Mouse (Mus musculus) MEL-GATA-1-ER (cell line): Measurements from ENCODE around the gene Pgam2.

ENCODE experiments used
- DNase-seq: peaks from one replicate; pipeline ENCODE4 v3.0.0-alpha.2; 2012; ENCODE audit warnings: low read depth; ENCODE audit errors: extremely low read depth

Pgam2 gene

DNA sequence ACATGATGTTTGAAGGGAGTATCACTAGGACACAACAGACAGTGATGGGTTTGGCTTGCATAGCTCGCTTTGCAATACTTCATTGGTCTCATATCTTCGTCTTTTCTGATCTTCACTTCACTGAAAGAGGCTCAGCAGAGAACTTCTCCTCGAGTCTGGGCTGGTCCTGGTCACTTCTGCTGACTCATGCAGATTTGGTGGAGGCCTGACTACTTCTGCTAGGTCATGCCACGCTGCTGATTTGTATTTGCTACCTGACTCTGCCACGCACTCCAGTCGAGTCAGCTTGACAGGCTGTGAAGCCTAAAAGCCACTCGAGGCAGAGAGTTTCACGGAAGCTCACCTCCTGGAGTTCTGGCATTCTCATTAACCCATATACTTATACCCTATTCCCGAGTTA lies 4.4 kb upstream of the Pgam2 start:
- DNase-seq = no peak

DNA sequence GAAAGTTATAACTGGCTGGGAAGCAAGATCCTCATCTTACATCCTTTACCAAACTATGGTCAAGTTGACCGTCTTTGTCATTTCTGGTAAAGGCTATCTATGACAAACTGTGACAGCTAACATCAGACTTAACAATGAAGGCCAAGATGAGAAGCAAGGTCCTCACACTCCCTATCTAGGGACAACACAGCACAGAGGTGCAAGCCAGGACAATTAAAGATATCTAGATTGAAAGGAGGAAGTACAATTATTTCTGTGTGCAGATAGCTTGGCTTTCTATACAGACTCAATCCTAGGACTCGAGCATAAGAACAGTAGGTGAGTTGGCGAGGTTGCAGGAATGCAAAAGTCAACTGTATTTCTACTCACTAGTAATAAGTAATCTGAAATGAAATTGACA lies 2.2 kb upstream of the Pgam2 start:
- DNase-seq = peak; percentile 63

DNA sequence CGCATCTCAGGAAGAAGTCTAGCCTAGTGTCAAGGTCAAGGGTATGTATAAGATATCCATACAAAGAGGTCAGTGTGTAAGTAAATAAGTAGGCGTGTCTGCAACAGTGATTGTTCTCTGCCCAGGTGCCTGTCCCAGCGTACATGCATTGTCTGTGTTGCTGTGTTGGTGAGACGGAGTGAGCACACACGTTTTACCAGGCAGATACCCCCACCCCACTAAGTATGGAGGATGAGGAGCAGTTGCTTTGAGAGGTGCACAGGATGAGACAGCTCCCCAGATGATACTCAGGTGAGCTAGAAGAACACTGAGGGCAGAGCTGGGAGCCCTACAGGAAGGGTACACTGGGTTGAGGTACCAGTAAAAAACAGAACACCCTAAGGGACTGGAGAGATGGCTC lies 641 bp upstream of the Pgam2 start:
- DNase-seq = no peak

DNA sequence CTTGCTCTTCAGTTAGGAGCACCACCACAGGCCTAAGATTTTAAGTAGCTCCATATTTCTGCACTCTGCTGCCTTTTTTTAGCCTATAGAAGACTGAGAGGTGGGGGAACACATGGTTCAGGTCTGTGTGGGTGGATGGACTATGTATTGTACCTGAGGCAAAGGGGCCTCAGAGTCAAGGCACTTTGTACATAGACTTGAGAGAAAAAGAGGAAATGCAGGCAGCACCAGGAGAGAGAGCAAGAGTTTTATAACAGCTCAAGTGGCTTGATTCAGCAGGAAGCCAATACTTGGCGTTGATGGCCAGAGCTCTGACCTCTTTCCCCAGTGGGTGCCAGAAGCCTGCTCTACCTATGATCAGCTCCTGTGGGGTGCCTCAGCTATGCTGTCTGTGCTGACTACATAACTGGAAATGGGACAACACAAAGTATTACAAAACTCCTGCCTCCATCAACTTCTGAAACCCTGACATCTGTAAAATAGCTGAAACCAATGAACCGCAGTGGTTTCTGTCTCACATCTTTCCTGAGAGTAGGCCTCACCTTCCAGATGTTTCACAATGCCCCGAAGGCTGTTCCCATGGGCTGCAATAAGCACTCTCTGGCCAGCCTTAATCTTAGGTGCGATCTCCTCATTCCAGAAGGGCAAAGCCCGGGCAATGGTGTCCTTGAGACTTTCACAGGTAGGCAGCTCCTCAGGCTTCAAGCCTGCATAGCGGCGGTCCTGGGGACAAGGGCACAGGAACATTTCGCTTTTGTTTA lies 896 bp downstream of the Pgam2 start:
- no peak for DNase-seq

DNA sequence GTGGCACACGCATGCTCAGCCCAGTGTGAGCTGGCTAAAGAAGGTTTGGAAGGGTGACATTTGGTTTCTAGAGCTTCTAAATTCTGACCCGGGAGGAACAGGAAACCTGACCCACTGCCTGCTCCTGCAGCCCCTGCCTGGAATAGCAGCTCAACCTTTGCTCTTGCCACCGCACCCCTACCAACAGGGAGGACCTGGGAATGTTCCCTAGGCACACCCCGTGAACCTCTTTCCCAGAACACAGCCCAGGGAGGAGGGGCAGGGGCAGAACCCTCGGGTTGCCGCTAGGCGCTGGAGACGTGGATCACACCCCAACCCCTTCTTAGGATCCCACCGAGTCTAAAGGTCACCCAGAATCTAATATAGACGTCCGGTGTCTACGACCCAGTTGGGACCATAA lies 1.5 kb downstream of the Pgam2 start:
- DNase-seq = no peak

DNA sequence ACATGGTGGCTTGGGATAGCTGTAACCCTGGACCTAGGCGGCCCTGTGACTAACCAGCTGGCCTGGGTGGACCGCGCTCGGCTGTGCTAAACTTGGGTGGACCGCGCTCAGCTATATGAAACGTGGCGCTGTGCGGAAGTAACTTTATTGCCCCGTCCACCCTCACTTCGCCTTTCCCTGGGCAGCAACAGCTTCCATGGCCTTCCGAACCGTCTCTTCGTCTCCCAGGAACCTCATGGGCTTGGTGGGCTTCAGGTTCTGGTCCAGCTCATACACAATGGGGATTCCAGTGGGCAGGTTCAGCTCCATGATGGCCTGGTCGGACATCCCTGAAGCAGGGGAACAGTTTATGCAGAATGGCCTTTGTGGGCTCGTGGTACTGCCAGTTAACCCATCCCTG lies 2.0 kb downstream of the Pgam2 start:
- no peak for DNase-seq

DNA sequence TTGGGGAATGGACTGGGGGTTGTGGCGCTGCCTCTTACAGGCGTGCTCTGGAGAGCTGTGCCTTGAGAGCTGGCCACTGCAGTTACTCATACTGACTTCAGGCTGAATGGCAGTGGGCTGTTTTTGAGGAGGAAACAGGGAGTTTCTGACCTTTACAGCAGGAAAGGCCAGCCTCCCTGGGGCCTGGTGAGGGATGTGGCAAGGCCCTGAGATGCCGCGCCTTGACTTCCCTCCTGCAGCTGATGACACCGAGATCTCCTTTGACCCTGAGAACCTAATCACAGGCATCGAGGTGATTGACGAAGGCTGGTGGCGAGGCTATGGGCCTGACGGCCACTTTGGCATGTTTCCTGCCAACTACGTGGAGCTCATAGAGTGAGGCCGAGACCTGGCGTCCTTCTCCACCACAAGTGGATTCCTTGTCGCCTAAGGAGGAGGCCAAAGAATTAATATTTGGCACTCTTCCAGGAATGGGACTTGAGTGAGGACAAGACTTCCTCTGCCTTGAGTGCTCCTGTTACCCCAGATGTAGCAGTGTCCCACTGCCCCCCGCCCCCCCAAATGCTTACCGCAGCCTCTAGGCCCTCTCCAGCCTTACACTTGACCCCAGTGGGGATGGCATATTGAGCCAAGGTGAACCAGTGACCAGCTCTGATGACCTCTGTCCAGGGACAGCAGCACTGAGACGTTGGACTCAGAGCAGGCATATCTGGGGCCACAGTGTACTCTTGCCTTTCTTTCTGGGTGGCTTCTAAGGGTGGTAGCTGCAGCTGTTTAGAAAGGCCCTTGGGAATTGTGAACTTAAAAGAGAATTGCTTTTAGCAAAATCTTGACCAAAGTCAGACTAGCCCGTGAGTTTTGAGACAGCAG lies 3.7 kb downstream of the Pgam2 start:
- DNase-seq = no peak

DNA sequence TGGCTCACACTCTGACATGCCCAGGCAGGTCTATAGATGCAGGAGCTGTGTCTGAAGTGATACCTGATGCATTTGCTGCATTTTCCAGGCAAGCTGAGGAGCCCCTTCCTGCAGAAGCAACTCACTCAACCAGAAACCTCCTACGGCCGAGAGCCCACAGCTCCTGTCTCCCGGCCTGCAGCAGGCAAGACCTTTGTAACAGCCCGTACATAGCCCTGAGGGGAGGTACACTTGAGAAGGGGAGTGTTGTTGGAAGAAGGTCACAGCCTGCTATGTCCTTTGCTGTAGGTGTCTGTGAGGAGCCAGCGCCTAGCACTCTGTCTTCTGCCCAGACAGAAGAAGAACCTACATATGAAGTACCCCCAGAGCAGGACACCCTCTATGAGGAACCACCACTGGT lies 5.6 kb downstream of the Pgam2 start:
- no peak for DNase-seq

DNA sequence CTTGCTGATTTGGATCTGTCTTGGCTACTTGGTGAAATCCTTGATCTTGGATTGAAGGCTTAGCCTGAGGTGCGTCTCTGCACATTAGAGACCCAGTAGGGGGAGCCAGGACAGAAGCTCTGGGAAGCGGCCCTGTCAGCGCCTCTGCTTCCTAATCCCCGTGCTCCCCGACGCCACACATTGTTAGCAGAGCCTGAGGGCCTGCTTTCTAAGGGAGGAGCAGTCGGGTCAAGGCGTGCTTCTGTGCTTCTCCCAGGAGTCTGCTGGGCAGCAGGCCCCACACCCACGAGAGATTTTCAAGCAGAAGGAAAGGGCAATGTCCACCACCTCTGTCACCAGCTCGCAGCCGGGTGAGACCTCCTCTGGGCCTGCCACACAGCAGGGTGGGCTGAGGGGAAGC lies 6.2 kb downstream of the Pgam2 start:
- DNase-seq = no peak

DNA sequence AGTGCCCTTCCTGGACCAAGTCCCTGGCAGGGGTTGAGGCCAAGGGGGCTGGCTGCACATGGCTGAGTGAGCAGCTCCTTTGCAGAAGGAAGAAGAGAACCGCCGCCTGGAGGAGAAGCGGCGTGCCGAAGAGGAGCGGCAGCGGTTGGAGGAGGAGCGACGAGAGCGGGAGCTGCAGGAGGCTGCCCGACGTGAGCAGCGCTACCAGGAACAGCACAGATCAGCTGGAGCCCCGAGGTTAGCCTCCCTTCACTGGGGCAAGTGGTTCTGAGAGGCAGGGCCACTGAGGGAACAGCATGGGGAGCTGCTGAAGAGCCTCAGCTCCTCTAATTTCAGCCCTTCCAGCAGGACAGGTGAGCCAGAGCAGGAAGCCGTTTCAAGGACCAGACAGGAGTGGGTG lies 6.6 kb downstream of the Pgam2 start:
- no peak for DNase-seq

DNA sequence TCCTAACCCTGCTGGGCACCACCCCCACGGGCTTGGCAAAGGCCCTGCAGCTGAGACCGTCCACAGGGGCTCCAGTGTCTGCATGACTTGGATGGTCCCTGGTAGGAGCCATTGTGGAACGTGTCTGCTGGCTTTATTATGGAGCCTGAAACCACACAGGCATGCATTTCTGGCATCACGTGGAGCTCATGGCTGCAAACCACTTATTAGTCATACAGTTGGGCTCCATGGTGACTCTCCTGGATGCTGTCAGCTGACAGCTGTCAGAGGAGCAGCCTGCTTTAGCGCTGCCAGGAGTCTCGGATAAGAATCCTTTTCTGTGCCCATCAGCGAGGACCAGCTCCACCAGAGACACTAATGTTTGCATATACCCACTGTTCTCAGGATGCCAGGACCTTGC lies 7.8 kb downstream of the Pgam2 start:
- DNase-seq = no peak

DNA sequence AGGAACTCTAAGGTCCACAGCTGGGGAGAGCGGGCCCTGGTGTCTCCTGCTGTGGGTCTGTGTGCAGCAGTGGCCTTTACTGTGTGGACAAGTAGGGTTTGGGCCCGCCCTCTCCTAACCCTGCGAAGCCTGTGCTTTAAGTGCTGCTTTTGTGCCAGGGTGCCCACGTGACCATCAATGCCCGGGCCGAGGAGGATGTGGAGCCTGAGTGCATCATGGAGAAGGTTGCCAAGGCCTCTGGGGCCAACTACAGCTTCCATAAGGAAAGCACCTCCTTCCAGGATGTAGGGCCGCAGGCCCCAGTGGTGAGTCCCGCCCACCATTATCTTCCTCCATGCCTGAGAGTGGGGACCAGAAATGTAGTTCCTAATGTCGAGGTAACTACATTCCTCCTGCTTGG lies 8.2 kb downstream of the Pgam2 start:
- DNase-seq = no peak

DNA sequence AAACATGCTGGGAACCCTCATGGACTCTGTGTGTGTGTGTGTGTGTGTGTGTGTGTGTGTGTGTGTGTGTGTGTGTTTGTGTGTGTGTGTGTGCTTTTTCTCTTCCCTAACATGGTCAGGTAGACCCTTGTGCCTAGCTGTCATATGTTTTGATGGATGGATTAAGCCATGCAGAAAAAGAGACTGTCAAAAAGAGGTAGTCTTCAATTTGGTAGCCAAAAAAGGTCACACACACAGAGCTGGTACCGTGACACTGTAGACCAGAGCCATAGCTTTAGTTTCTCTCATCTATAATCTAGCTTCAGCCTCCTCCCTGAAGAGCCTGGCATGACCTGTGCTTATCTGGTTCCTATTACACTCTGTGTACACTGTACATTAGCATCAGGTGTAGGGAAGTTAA lies 13.1 kb downstream of the Pgam2 start:
- no peak for DNase-seq

DNA sequence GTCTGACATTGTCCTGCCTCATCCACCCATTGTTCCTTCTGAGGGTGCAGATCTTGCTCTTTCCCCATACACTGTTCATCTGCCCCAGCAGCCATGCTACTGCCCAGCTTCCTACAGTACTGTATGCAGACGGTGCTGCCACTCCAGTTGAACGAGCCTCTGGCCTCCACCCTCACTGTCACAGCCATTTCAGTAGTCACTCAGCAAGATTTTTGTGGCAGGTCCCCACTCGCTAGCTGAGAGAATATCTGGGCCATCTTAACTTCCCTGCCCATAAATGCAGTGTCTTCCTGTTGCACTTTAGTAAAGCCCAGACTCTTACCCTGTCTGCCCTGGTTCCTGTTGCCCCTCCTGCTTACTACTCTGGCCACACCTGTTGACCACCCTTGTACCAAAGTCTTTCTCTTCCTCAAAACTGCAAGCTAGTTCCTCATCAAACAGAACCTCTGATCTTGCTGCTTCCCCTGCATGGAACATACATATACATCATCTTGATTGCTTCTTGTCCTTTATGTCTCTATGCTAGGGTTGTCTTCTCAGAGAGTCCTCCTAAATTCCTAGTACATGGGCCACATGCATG lies 13.7 kb downstream of the Pgam2 start:
- peak; percentile 16 for DNase-seq

DNA sequence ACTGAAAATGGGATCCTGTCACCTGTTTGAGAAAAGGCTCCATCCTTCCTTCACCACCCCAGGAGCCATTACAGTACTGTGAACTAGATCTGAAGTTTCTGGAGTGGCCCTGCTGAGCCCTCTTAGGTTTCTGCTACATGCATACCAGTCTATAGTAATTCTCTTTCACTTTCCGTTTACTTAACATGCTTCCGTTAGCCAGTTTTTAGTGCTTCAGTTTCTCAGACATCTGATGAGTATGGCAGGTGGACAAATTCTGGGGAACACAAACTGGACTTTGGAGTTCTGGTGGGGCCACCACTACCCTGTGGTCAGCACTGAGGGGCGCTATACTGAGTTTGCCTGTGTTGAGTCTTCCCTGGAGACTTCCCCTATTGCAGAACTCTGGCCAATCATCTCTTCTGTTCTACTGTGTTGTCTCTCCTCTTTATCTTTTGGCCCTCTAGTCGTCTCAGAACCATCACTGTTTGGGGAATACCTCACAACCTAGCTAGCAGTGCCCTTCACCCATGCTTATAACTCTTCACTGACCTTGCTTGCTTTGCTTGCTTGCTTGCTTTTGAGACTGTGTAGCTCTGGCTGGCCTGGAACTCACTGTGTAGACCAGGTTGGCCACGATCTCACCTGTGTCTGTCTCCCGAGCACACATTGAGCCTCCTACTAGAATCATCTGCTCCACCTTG lies 14.3 kb downstream of the Pgam2 start:
- peak; percentile 82 for DNase-seq

DNA sequence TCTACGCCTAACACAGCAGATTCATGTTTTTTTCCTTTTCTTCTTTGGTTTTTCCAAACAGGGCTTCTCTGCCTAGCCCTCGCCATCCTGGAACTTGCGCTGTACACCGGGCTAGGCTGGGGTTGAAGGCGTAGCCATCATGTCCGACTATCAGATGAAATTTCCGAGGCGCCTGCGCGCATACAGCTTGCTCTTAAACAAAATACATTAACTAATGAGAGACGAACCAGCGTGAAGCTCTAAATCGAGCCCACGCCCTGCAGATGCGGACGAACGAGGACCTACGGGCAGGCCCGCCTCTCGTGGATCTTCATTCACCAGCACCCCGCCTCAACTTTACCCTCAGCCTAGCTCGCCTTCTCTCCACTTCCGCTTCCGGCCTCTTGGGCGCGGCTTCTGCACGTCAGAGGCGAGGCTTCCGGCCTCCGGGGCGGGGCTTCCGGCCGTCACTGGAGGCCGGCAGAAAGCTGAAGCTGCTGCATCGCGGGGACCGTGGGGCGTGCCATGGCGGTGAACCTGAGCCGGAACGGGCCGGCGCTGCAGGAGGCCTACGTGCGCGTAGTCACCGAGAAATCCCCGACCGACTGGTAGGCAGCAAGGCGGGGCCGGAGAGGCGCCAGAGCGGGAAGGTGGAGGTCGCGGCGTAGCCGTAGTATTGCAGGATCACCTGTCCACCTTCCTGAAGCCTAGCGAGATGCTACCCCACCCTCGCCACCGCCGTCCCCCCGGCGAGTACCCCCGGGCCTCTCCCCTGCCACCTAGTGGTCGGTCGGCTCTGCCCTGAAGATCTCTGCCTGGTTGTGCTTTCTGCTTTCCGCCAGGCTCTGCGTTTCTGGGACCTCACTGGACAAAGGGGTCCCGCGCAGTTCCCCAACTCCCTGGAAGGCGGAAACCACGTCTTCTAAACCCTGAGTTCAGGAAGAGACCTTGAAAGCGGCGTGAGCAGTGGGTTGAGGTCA lies 15.2 kb downstream of the Pgam2 start, which contains the start of gene Dbnl:
Gene Dbnl, plus strand, starts transcription at position 433 of the 959 bp plus-strand sequence.
- DNase-seq = peak; percentile 81

DNA sequence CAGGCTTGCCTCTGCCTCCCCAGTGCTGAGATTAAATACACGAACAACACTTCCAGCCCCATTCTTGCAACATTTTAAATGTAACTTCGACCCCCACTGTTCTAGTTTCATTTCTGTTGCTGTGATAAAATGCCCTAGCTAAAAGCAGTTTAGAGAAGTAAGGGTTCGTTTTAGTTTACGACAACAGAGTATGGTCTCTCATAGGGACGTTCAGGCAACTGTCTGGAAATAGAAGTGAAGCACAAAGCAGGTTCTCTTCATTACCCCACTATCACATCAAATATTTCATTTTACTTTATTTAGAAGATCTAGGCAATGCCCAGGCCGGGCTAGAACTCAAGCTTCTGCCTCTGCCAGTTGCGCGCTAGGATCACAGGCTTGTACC lies 15.9 kb downstream of the Pgam2 start:
- no peak for DNase-seq

DNA sequence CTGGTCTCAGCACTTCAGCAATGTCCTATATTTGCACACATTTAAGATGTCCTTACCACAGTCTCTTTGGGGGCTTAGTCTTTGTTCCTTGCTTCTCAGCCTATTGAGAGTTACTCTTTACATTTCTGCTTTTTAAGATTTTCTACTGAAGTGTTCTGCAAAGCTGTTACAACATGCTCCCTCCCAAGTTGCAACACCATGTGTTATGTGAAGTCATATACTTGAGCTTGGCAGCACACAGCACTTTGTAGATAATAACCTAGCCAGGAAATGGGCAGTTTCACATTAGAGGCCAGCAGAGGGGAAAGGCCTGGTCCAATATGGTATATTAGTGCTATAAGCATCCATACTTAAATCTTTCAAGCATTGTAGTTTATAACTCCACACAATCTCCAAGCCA lies 17.8 kb downstream of the Pgam2 start:
- no peak for DNase-seq

DNA sequence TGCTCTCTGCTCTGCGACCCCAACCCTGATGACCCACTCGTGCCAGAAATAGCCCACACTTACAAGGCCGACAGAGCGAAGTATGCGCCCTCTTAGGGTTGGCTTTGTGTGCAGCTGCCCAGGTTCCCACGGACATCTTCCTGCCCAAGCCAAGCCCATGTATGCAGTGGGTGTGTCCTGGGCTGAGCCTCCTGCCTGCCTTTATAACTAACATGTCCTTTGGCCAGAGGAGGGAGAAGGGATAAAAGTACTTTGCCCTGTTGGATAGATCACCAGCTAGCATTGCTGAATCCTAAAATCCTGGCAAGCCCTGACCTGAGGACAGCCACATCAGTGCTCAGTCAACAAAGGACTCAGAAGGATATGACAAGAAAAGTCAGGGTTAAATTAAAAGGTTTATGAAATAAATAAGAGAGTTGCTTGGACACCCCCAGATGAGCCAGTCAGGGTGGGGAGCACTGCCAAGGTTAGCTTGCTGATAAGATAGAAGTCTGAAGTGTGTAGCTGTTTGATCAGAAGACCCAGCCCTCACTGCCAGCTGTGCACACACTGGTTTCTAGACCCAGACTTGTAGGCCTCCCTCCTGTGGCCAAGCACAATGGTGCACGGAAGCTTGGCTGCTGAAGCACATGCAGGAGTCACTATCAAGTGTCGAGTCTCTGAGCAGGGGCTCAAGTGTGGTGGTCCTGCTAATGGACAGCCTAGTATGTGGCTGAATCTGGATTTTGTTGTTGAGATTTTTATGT lies 21.2 kb downstream of the Pgam2 start:
- DNase-seq = no peak

DNA sequence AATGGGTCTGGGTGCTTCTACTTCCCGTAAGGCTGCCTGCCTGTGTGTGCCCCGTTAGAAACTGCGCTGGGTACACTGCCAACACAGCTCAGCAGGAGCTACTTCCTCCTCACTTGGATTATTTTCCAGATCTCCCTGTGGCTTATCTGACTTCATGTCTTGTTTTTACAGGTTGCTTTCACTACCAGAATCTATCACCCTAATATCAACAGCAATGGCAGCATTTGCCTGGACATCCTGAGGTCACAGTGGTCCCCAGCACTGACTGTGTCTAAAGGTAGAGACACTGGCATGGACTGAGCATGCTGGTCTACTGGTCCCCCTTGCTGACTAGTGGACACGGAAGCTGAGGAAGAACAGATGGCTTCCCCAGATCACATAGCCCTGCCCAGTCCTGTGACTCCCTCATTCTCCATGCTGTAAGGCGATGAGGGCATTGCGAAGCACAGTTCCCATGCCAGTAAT lies 23.5 kb downstream of the Pgam2 start:
- no peak for DNase-seq
